Mouse (Mus musculus) megakaryocyte, embryonic 14.5 days (primary cell): Measurements from ENCODE around the gene Ptpn1.

Experiments
- FLI1 ChIP-seq: IDR thresholded peaks from 2 replicates; pipeline ENCODE4 v1.6.1; 2012; ENCODE audit warnings: low read length, inconsistent platforms, mixed read lengths
- GATA1 ChIP-seq: IDR thresholded peaks from 3 replicates; pipeline ENCODE4 v1.6.1; 2012; ENCODE audit warnings: mixed read lengths, low read length, inconsistent platforms, borderline replicate concordance

GRCm38 (mm10) chr2:167987640-167988039 is 55.8 kb downstream of the Ptpn1 start:
- TF ChIP-seq GATA1 (no peak), FLI1 (no peak)
